Mouse (Mus musculus) spleen, adult 2 months (tissue): Measurements from ENCODE around the gene Tbc1d32.

Source experiments
- CTCF ChIP-seq: fragments of 200-500 bp; IDR thresholded peaks from 2 replicates; pipeline ENCODE4 v1.5.1; 2011; ENCODE audit warnings: mild to moderate bottlenecking, inconsistent platforms; ENCODE audit not compliant: insufficient read depth, insufficient read length, insufficient replicate concordance; ENCODE audit errors: extremely low read depth
- POLR2A ChIP-seq: fragments of 200-500 bp; IDR thresholded peaks from 2 replicates; pipeline ENCODE4 v1.6.1; 2011; ENCODE audit warnings: low read depth, low read length, inconsistent platforms

GRCm38 (mm10) chr10:56106996-56107334, 121.5 kb downstream of the Tbc1d32 start:
- TF ChIP-seq CTCF (no peak), POLR2A (no peak)
